Mouse (Mus musculus) ovary, postnatal 36 days (tissue): ENCODE data around the gene Pold4.

ENCODE experiments used
- DNase-seq: peaks from one replicate; pipeline ENCODE4 v3.0.0; 2022; ENCODE audit warnings: low spot score, mixed read lengths

The Pold4 gene

GRCm38 (mm10) chr19:4203604-4204326 lies 27.9 kb upstream of the Pold4 start:
- no peak for DNase-seq

- no peak for DNase-seq
Observed at GRCm38 (mm10) chr19:4204889-4205288, 26.8 kb upstream of the Pold4 start.

GRCm38 (mm10) chr19:4206971-4207370 lies 24.7 kb upstream of the Pold4 start:
- DNase-seq = peak; percentile 72

GRCm38 (mm10) chr19:4208563-4208962 lies 23.1 kb upstream of the Pold4 start:
- no peak for DNase-seq

GRCm38 (mm10) chr19:4211891-4212588 lies 19.7 kb upstream of the Pold4 start:
- no peak for DNase-seq

- DNase-seq = no peak
Observed at GRCm38 (mm10) chr19:4213524-4213974, 18.1 kb upstream of the Pold4 start.

GRCm38 (mm10) chr19:4214071-4214770 lies 17.5 kb upstream of the Pold4 start, which contains the start of the genes Clcf1 and AC109138.7:
Gene Clcf1, plus strand, starts transcription at chr19:4214238.
Gene AC109138.7, plus strand, starts transcription at chr19:4214357.
- peak; percentile 58 for DNase-seq

GRCm38 (mm10) chr19:4214771-4215450 lies 16.8 kb upstream of the Pold4 start:
- DNase-seq = no peak

- DNase-seq = no peak
Observed at GRCm38 (mm10) chr19:4215451-4215840, 16.3 kb upstream of the Pold4 start.

GRCm38 (mm10) chr19:4216041-4216685 lies 15.5 kb upstream of the Pold4 start:
- no peak for DNase-seq

GRCm38 (mm10) chr19:4217140-4217539 lies 14.6 kb upstream of the Pold4 start:
- DNase-seq = no peak

GRCm38 (mm10) chr19:4217855-4218254 lies 13.8 kb upstream of the Pold4 start:
- no peak for DNase-seq

- no peak for DNase-seq
Observed at GRCm38 (mm10) chr19:4218293-4218692, 13.4 kb upstream of the Pold4 start.

- no peak for DNase-seq
Observed at GRCm38 (mm10) chr19:4218784-4219183, 12.9 kb upstream of the Pold4 start.

- DNase-seq = no peak
Observed at GRCm38 (mm10) chr19:4219943-4220342, 11.8 kb upstream of the Pold4 start.

GRCm38 (mm10) chr19:4220416-4220815 lies 11.3 kb upstream of the Pold4 start:
- no peak for DNase-seq

GRCm38 (mm10) chr19:4220957-4221743 lies 10.5 kb upstream of the Pold4 start:
- no peak for DNase-seq

GRCm38 (mm10) chr19:4222165-4222564 lies 9.5 kb upstream of the Pold4 start:
- DNase-seq = no peak

GRCm38 (mm10) chr19:4226779-4227178 lies 4.9 kb upstream of the Pold4 start:
- DNase-seq = no peak

GRCm38 (mm10) chr19:4227446-4227845 lies 4.3 kb upstream of the Pold4 start:
- DNase-seq = no peak
